Mouse (Mus musculus) CH12.LX (cell line): Measurements from ENCODE around the gene Scd4. TPM values are rescaled to one million over a fixed set of nuclear protein-coding genes. Genes with fewer than 3 reads are reported as not detected.
A peak's percentile ranks its signal among the peaks of the same experiment; 100 is the strongest.

ENCODE experiments used
- DNase-seq: peaks from one replicate; pipeline ENCODE4 v3.0.0-alpha.2; 2013; ENCODE audit errors: extremely low read depth
- H3K27ac ChIP-seq: 2 replicates; pipeline ENCODE4 v1.5.1; 2012; ENCODE audit warnings: low read depth, mild to moderate bottlenecking, control low read depth, moderate library complexity; ENCODE audit not compliant: insufficient read depth
- H3K27me3 ChIP-seq: replicated peaks from 2 replicates; pipeline ENCODE3; 2012; ENCODE audit warnings: inconsistent platforms
- H3K36me3 ChIP-seq, 2 experiments: replicated peaks in 1 of 2; 2 replicates each; pipeline versions ENCODE3 to v1.6.1; 2012; ENCODE audit warnings: inconsistent platforms in 1 of 2, low read length in 1 of 2, mild to moderate bottlenecking in 1 of 2, mixed read lengths in 1 of 2, moderate library complexity in 1 of 2; ENCODE audit not compliant: control insufficient read depth in 1 of 2, insufficient read depth in 1 of 2
- H3K4me1 ChIP-seq, 2 experiments: 2 replicates each; pipeline ENCODE4 v1.6.1; 2012; ENCODE audit warnings: inconsistent platforms in 1 of 2, moderate library complexity in 1 of 2; ENCODE audit not compliant: insufficient read depth in 2 of 2, control insufficient read depth in 1 of 2
- H3K4me2 ChIP-seq: 2 replicates; pipeline ENCODE4 v1.6.1; 2012; ENCODE audit warnings: low read depth, mild to moderate bottlenecking, control low read depth; ENCODE audit not compliant: poor library complexity, insufficient read depth, severe bottlenecking
- H3K4me3 ChIP-seq, 3 experiments: fragments of 150-350 bp in 1 of 3; sonication (generic) in 1 of 3; replicated peaks in 1 of 3; 2 replicates each; pipeline versions ENCODE3 to v1.5.1; 2011 to 2012; ENCODE audit warnings: low read depth in 2 of 3, low read length in 2 of 3, mild to moderate bottlenecking in 2 of 3, moderate library complexity in 2 of 3, control low read depth in 1 of 3, improper control_type of control experiment in 1 of 3, inconsistent platforms in 1 of 3, mixed read lengths in 1 of 3; ENCODE audit not compliant: poor library complexity in 1 of 3
- H3K79me2 ChIP-seq: replicated peaks from 2 replicates; pipeline ENCODE4 v1.6.1; 2012; ENCODE audit warnings: mild to moderate bottlenecking, moderate library complexity; ENCODE audit not compliant: control insufficient read depth, poor library complexity, insufficient read depth, severe bottlenecking; ENCODE audit errors: extremely low read depth
- H3K9ac ChIP-seq: 2 replicates; pipeline ENCODE4 v1.6.1; 2012; ENCODE audit warnings: low read depth, mild to moderate bottlenecking, control low read depth, moderate library complexity; ENCODE audit not compliant: insufficient read depth
- H3K9me3 ChIP-seq: replicated peaks from 2 replicates; pipeline ENCODE3; 2012; ENCODE audit warnings: low read length, inconsistent platforms, mixed read lengths
- BHLHE40 ChIP-seq: IDR thresholded peaks from 2 replicates; pipeline ENCODE4 v1.6.1; 2011; ENCODE audit warnings: mild to moderate bottlenecking, low read depth, low read length, improper control_type of control experiment
- E2F4 ChIP-seq: IDR thresholded peaks from 2 replicates; pipeline ENCODE4 v1.6.1; 2011; ENCODE audit warnings: low read depth, low read length, improper control_type of control experiment; ENCODE audit not compliant: insufficient replicate concordance
- EP300 ChIP-seq: IDR thresholded peaks from 2 replicates; pipeline ENCODE4 v1.6.1; 2011; ENCODE audit warnings: low read length, improper control_type of control experiment
- ETS1 ChIP-seq: conservative IDR thresholded peaks from 2 replicates; pipeline ENCODE4 v1.6.1; 2012; ENCODE audit warnings: low read depth, mild to moderate bottlenecking, inconsistent platforms, low read length, improper control_type of control experiment, moderate library complexity
- KAT2A ChIP-seq: IDR thresholded peaks from 2 replicates; pipeline ENCODE4 v1.6.1; 2012; ENCODE audit warnings: low read length, improper control_type of control experiment, inconsistent platforms; ENCODE audit not compliant: insufficient replicate concordance
- MAX ChIP-seq: IDR thresholded peaks from 2 replicates; pipeline ENCODE4 v1.6.1; 2011; ENCODE audit warnings: low read length, improper control_type of control experiment
- MAZ ChIP-seq: IDR thresholded peaks from 2 replicates; pipeline ENCODE4 v1.6.1; 2012; ENCODE audit warnings: low read depth, mild to moderate bottlenecking, inconsistent platforms, low read length, improper control_type of control experiment, moderate library complexity
- MXI1 ChIP-seq: IDR thresholded peaks from 2 replicates; pipeline ENCODE4 v1.6.1; 2011; ENCODE audit warnings: mild to moderate bottlenecking, low read depth, low read length, improper control_type of control experiment
- MYC ChIP-seq: IDR thresholded peaks from 2 replicates; pipeline ENCODE4 v1.6.1; 2011; ENCODE audit warnings: low read depth, mild to moderate bottlenecking, improper control_type of control experiment, low read length
- NELFE ChIP-seq: IDR thresholded peaks from 2 replicates; pipeline ENCODE4 v1.6.1; 2011; ENCODE audit warnings: low read depth, low read length, improper control_type of control experiment
- NRF1 ChIP-seq: IDR thresholded peaks from 2 replicates; pipeline ENCODE4 v1.6.1; 2014; ENCODE audit warnings: low read depth, mild to moderate bottlenecking, inconsistent platforms, low read length, improper control_type of control experiment, moderate library complexity
- POLR2A ChIP-seq: IDR thresholded peaks from 2 replicates; pipeline ENCODE4 v1.6.1; 2011; ENCODE audit warnings: low read depth, mild to moderate bottlenecking, improper control_type of control experiment, low read length
- RCOR1 ChIP-seq: conservative IDR thresholded peaks from 2 replicates; pipeline ENCODE4 v1.6.1; 2012; ENCODE audit warnings: low read depth, mild to moderate bottlenecking, inconsistent platforms, low read length, improper control_type of control experiment
- TCF12 ChIP-seq: IDR thresholded peaks from 2 replicates; pipeline ENCODE4 v1.6.1; 2014; ENCODE audit warnings: low read depth, mild to moderate bottlenecking, inconsistent platforms, low read length, improper control_type of control experiment
- UBTF ChIP-seq: IDR thresholded peaks from 2 replicates; pipeline ENCODE4 v1.6.1; 2012; ENCODE audit warnings: low read depth, mild to moderate bottlenecking, inconsistent platforms, low read length, improper control_type of control experiment, moderate library complexity
- USF1 ChIP-seq: IDR thresholded peaks from 2 replicates; pipeline ENCODE4 v1.6.1; 2014; ENCODE audit warnings: low read depth, mild to moderate bottlenecking, inconsistent platforms, low read length, improper control_type of control experiment
- ZC3H11A ChIP-seq: IDR thresholded peaks from 2 replicates; pipeline ENCODE4 v1.6.1; 2012; ENCODE audit warnings: low read depth, mild to moderate bottlenecking, inconsistent platforms, low read length, improper control_type of control experiment
- dilution Hi-C: fragments of 300-500 bp; cut with MboI; formaldehyde crosslinking; loops from 2 replicates; pipeline ENCODE4 v1.14.3; 2020; ENCODE audit warnings: low sequenced_read_pairs; ENCODE audit not compliant: extremely low pct_unique_long_range_greater_than_20kb, extremely low pct_ligation_motif_present
- in situ Hi-C: fragments of 300-500 bp; cut with MboI; formaldehyde crosslinking; loops from 3 replicates; pipeline ENCODE4 v1.14.3; 2019; ENCODE audit warnings: low sequenced_read_pairs, low pct_ligation_motif_present, low pct_unique_long_range_greater_than_20kb, mixed read lengths
- polyA plus RNA-seq: library from polyadenylated mRNA; unstranded; fragments of >175 nt; gene quantifications from 2 replicates; pipeline ENCODE4 v1.2.1, GENCODE M21; 2012; ENCODE audit warnings: low read depth; ENCODE audit not compliant: insufficient read length
- total RNA-seq, 2 experiments: library from RNA; depleted of rRNA; stranded (reverse); fragments of 300-350 nt in 1 of 2; fragments of >200 nt in 1 of 2; gene quantifications; 2 replicates each; pipeline ENCODE4 v1.2.3; 2012 to 2014

Gene Scd4
- total and polyA plus RNA-seq, 3 experiments, result 0.11 TPM; not detected in 2

GRCm38 (mm10) chr19:44379090-44379489, 46.2 kb downstream of the Scd4 start:
- Histone ChIP-seq H3K4me3 (no peak overlapping the region), H3K4me2 (no peak overlapping the region), H3K27me3 (no peaks in the 10 kb centered on the region), H3K36me3 (peaks cover 0 to 3% of the 10 kb centered on the region in 2 experiments), H3K9ac (no peak overlapping the region), H3K9me3 (peaks cover 5% of the 10 kb centered on the region), H3K4me1 (peaks cover 31 to 88% of the 10 kb centered on the region in 2 experiments), H3K79me2 (no peaks in the 10 kb centered on the region), H3K27ac (no peak overlapping the region)
- 0 out of 2 replicates have a peak, but pooled peaks have one; percentile 23 for TF ChIP-seq MYC
- no peak for TF ChIP-seq EP300
- peak; percentile 61 for TF ChIP-seq BHLHE40
- no peak for TF ChIP-seq ZC3H11A
- in situ Hi-C loops (loop anchor here (10.0 kb wide), 1 partner anchor 176 kb away; the partner anchor contains the start of genes Gm20538 and Ndufb8), dilution Hi-C loops (no loop called here)
- no peak for DNase-seq

DNA sequence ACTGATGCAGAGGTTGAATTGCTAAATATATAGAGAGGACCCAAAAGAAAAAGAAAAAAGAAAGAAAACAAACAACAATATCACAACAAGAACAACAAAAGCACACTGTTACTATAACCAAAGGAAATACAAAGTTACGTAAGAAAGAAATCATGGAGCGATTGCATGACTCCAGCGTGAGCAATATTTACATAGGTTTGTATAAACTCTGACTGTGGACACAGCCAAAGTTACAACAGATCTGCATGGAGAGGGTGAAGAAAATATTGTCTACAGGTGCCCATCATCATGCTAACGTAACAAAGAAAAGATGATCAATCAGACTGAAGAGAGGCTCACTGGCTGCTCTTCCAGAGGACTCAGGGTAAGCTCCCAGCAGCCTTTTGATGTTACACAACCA, 47.2 kb downstream of the Scd4 start:
- dilution Hi-C loops, result no loop called here
- in situ Hi-C loops, result no loop called here
- H3K27ac ChIP-seq, result no peak overlapping the region

DNA sequence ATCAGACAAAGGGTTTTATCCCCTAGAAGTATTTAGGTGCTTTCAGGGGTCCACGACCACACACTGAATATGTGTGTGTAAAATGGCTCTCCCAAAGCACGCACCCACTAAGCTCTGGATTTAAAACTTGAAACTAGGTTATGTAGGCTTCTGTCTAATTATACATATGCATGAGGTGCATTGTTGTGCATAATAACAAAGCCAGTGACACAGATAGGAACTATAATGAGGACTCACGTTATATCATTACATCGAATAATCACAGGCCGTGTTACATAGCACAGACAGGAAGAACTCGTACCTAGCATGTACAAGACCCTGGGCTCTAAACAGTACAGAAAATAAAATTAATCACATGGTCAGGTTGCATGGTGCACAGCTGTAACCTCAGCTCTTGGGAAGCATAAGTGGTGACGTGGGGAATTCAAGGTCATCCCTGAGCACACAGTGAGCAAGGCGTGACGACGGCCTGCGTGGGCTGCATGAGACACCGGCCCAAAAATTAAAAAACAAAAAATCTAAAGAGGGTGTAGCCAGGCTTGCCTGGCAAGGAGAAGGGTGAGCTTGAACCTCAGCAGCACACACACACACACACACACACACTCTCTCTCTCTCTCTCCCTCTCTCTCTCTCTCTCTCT, 49.9 kb downstream of the Scd4 start:
- peak; percentile 54 for DNase-seq
- Histone ChIP-seq H3K9ac (0 out of 2 replicates have a peak overlapping the region, but pooled peaks have one; percentile 6), H3K9me3 (peaks cover 5% of the 10 kb centered on the region), H3K79me2 (no peaks in the 10 kb centered on the region), H3K4me1 (peaks cover 34 to 90% of the 10 kb centered on the region in 2 experiments), H3K4me3 (no peak overlapping the region), H3K4me2 (no peak overlapping the region), H3K27ac (peak overlapping the region; percentile 63), H3K27me3 (no peaks in the 10 kb centered on the region), H3K36me3 (peaks cover 0 to 3% of the 10 kb centered on the region in 2 experiments)
- in situ Hi-C loops, result no loop called here
- dilution Hi-C loops, result no loop called here
- TF ChIP-seq MAX, result peak; percentile 65; the same call in 1 of the 2 replicates
- peak; percentile 52 for TF ChIP-seq BHLHE40
- TF ChIP-seq KAT2A, result no peak
- TF ChIP-seq TCF12, result peak; percentile 50; the same call in 1 of the 2 replicates
- no peak for TF ChIP-seq MAZ
- TF ChIP-seq USF1, result no peak
- no peak for TF ChIP-seq RCOR1
- TF ChIP-seq UBTF, result no peak
- TF ChIP-seq ETS1, result peak; percentile 76

More for the DNA sequence above, 47.2 kb downstream of the Scd4 start:
- peaks cover 5% of the 10 kb centered on the region for H3K9me3 ChIP-seq
- no peaks in the 10 kb centered on the region for H3K27me3 ChIP-seq
- H3K36me3 ChIP-seq, result peaks cover 0 to 3% of the 10 kb centered on the region in 2 experiments
- no peaks in the 10 kb centered on the region for H3K79me2 ChIP-seq
- TF ChIP-seq NRF1 (no peak), MYC (no peak), NELFE (no peak), E2F4 (no peak), USF1 (no peak), POLR2A (no peak), MXI1 (no peak)
- no peak overlapping the region for H3K4me3 ChIP-seq
- no peak overlapping the region for H3K9ac ChIP-seq
- DNase-seq, result no peak
- peaks cover 30 to 88% of the 10 kb centered on the region in 2 experiments for H3K4me1 ChIP-seq
- no peak overlapping the region for H3K4me2 ChIP-seq
